Mouse (Mus musculus): ENCODE data around the gene Psme2b. TPM values are rescaled to one million over a fixed set of nuclear protein-coding genes. Genes with fewer than 3 reads are reported as not detected.
"Not testable (repeated sequence)": the region's sequence is repeated elsewhere in the genome, so short reads cannot be mapped to it uniquely, and the experiment has no call there.

The Psme2b gene
- polyA plus RNA-seq, 1 experiment from 2014 or later: 3.1 TPM

- not testable (repeated sequence) for H3K27me3 ChIP-seq; H3K4me1 ChIP-seq; H3K4me3 ChIP-seq; ATAC-seq (ENCODE audit: insufficient number of reproducible peaks, low FRiP score, low TSS enrichment, low read depth); H3K9ac ChIP-seq; H3K27ac ChIP-seq; H3K36me3 ChIP-seq; H3K9me3 ChIP-seq; H3K4me2 ChIP-seq
- no CpG with 5 or more reads among the region's 3 CpGs for WGBS
Observed at GRCm38 (mm10) chr11:48935291-48935690, 10.7 kb downstream of the Psme2b start.

- H3K4me3 ChIP-seq; H3K9me3 ChIP-seq; ATAC-seq (ENCODE audit: insufficient number of reproducible peaks, low FRiP score, low TSS enrichment, low read depth); H3K9ac ChIP-seq; H3K27ac ChIP-seq; H3K4me2 ChIP-seq; H3K4me1 ChIP-seq; H3K27me3 ChIP-seq; H3K36me3 ChIP-seq: not testable (repeated sequence)
- 60% methylated on average over 1 of the region's 1 CpGs for WGBS
Observed at GRCm38 (mm10) chr11:48933923-48934322, 12.1 kb downstream of the Psme2b start.

GRCm38 (mm10) chr11:48933422-48933821 lies 12.6 kb downstream of the Psme2b start:
- H3K9ac ChIP-seq; ATAC-seq (ENCODE audit: insufficient number of reproducible peaks, low FRiP score, low TSS enrichment, low read depth); H3K4me2 ChIP-seq; H3K4me1 ChIP-seq; H3K4me3 ChIP-seq; H3K36me3 ChIP-seq; H3K9me3 ChIP-seq; H3K27me3 ChIP-seq; H3K27ac ChIP-seq: not testable (repeated sequence)
- 69% methylated on average over 1 of the region's 1 CpGs for WGBS

GRCm38 (mm10) chr11:48928068-48928467 lies 17.9 kb downstream of the Psme2b start:
- WGBS: 94% methylated on average over 1 of the region's 1 CpGs
- not testable (repeated sequence) for ATAC-seq (ENCODE audit: insufficient number of reproducible peaks, low FRiP score, low TSS enrichment, low read depth)

GRCm38 (mm10) chr11:48926437-48926836 lies 19.6 kb downstream of the Psme2b start:
- not testable (repeated sequence) for H3K4me1 ChIP-seq; H3K4me3 ChIP-seq; ATAC-seq (ENCODE audit: insufficient number of reproducible peaks, low FRiP score, low TSS enrichment, low read depth); H3K9me3 ChIP-seq; H3K9ac ChIP-seq; H3K27me3 ChIP-seq; H3K4me2 ChIP-seq; H3K27ac ChIP-seq; H3K36me3 ChIP-seq

More at GRCm38 (mm10) chr11:48928068-48928467, 17.9 kb downstream of the Psme2b start:
- H3K27me3 ChIP-seq, H3K4me2 ChIP-seq, H3K4me3 ChIP-seq, H3K36me3 ChIP-seq, H3K9ac ChIP-seq, H3K27ac ChIP-seq, H3K4me1 ChIP-seq, H3K9me3 ChIP-seq: not testable (repeated sequence)

GRCm38 (mm10) chr11:48923818-48924217 lies 22.2 kb downstream of the Psme2b start:
- WGBS: 76% methylated on average over 5 of the region's 5 CpGs
- not testable (repeated sequence) for H3K36me3 ChIP-seq; ATAC-seq (ENCODE audit: insufficient number of reproducible peaks, low FRiP score, low TSS enrichment, low read depth); H3K4me1 ChIP-seq; H3K9ac ChIP-seq; H3K27me3 ChIP-seq; H3K9me3 ChIP-seq; H3K4me3 ChIP-seq; H3K27ac ChIP-seq; H3K4me2 ChIP-seq

GRCm38 (mm10) chr11:48918380-48918779 lies 27.6 kb downstream of the Psme2b start:
- no peak overlapping the region for H3K9ac ChIP-seq
- H3K4me3 ChIP-seq: no peak overlapping the region
- no peak overlapping the region for H3K4me2 ChIP-seq
- H3K4me1 ChIP-seq: no peaks in the 10 kb centered on the region
- no peak overlapping the region for H3K27ac ChIP-seq
- WGBS: 78% methylated on average over 3 of the region's 3 CpGs
- no peaks in the 10 kb centered on the region for H3K27me3 ChIP-seq
- H3K36me3 ChIP-seq: no peaks in the 10 kb centered on the region
- H3K9me3 ChIP-seq: no peaks in the 10 kb centered on the region
- no peak for ATAC-seq (ENCODE audit: insufficient number of reproducible peaks, low FRiP score, low TSS enrichment, low read depth)

- WGBS: 98% methylated on average over 1 of the region's 1 CpGs
- Histone ChIP-seq H3K36me3 (no peaks in the 10 kb centered on the region), H3K27me3 (no peaks in the 10 kb centered on the region), H3K9me3 (no peaks in the 10 kb centered on the region), H3K4me3 (no peak overlapping the region), H3K27ac (no peak overlapping the region), H3K9ac (no peak overlapping the region), H3K4me1 (no peaks in the 10 kb centered on the region), H3K4me2 (no peak overlapping the region)
- ATAC-seq (ENCODE audit: insufficient number of reproducible peaks, low FRiP score, low TSS enrichment, low read depth): no peak
Observed at GRCm38 (mm10) chr11:48913611-48914010, 32.4 kb downstream of the Psme2b start.

GRCm38 (mm10) chr11:48908459-48908858 lies 37.5 kb downstream of the Psme2b start:
- ATAC-seq (ENCODE audit: insufficient number of reproducible peaks, low FRiP score, low TSS enrichment, low read depth): no peak
- 79% methylated on average over 1 of the region's 1 CpGs for WGBS
- H3K9me3 ChIP-seq: no peaks in the 10 kb centered on the region

GRCm38 (mm10) chr11:48902021-48902420 lies 44.0 kb downstream of the Psme2b start, which contains the start of gene Gm5431:
TSS of gene Gm5431 (minus strand) at chr11:48902214.
- Histone ChIP-seq H3K36me3 (no peaks in the 10 kb centered on the region), H3K4me2 (no peak within 1 kb of the TSS), H3K9me3 (no peaks in the 10 kb centered on the region), H3K27ac (no peak within 1 kb of the TSS), H3K9ac (no peak within 1 kb of the TSS), H3K4me1 (no peaks in the 10 kb centered on the region), H3K27me3 (no peaks in the 10 kb centered on the region), H3K4me3 (no peak within 1 kb of the TSS)
- ATAC-seq (ENCODE audit: insufficient number of reproducible peaks, low FRiP score, low TSS enrichment, low read depth): no peak
- 67% methylated on average over 2 of the region's 2 CpGs for WGBS

More at GRCm38 (mm10) chr11:48908459-48908858, 37.5 kb downstream of the Psme2b start:
- no peak overlapping the region for H3K4me2 ChIP-seq
- H3K27me3 ChIP-seq: no peaks in the 10 kb centered on the region
- no peak overlapping the region for H3K27ac ChIP-seq
- H3K9ac ChIP-seq: no peak overlapping the region
- H3K36me3 ChIP-seq: no peaks in the 10 kb centered on the region
- no peak overlapping the region for H3K4me3 ChIP-seq
- no peaks in the 10 kb centered on the region for H3K4me1 ChIP-seq

- not testable (repeated sequence) for ATAC-seq (ENCODE audit: insufficient number of reproducible peaks, low FRiP score, low TSS enrichment, low read depth); H3K27me3 ChIP-seq; H3K36me3 ChIP-seq; H3K27ac ChIP-seq; H3K4me1 ChIP-seq; H3K9me3 ChIP-seq; H3K9ac ChIP-seq; H3K4me3 ChIP-seq; H3K4me2 ChIP-seq
- WGBS: 89% methylated on average over 1 of the region's 1 CpGs
Observed at GRCm38 (mm10) chr11:48901567-48901930, 44.4 kb downstream of the Psme2b start.

GRCm38 (mm10) chr11:48900654-48901566 lies 45.1 kb downstream of the Psme2b start:
- H3K36me3 ChIP-seq; H3K4me2 ChIP-seq; H3K4me1 ChIP-seq; H3K4me3 ChIP-seq; H3K27me3 ChIP-seq; H3K27ac ChIP-seq; H3K9me3 ChIP-seq; ATAC-seq (ENCODE audit: insufficient number of reproducible peaks, low FRiP score, low TSS enrichment, low read depth); H3K9ac ChIP-seq: not testable (repeated sequence)
- WGBS: 78% methylated on average over 6 of the region's 6 CpGs
